Mouse (Mus musculus) liver, postnatal 0 days (tissue): ENCODE measurements around the gene Stk25. TPM values are rescaled to one million over a fixed set of nuclear protein-coding genes. Genes with fewer than 3 reads are reported as not detected.

Source experiments
- ATAC-seq: fragments of 200-750 bp; cut with Nextera tagmentation; 2 replicates; pipeline ENCODE4 v1.8.0; 2017; ENCODE audit warnings: mild to moderate bottlenecking, moderate library complexity
- DNase-seq: peaks from one replicate; pipeline ENCODE4 v3.0.0-alpha.2; 2016
- H3K27ac ChIP-seq: fragments of 300-500 bp; sonication (generic); 2 replicates; pipeline ENCODE4 v1.5.1; 2014; ENCODE audit warnings: antibody characterized with exemption, moderate library complexity, mild to moderate bottlenecking, low read depth
- H3K27me3 ChIP-seq: fragments of 300-500 bp; sonication (generic); 2 replicates; pipeline ENCODE4 v1.6.1; 2014; ENCODE audit warnings: low read length, control low read depth, mixed read lengths; ENCODE audit not compliant: insufficient read depth
- H3K36me3 ChIP-seq: fragments of 300-500 bp; sonication (generic); replicated peaks from 2 replicates; pipeline ENCODE4 v1.6.1; 2014; ENCODE audit warnings: mild to moderate bottlenecking, control low read depth, low read length, moderate library complexity, mixed read lengths; ENCODE audit not compliant: insufficient read depth
- H3K4me1 ChIP-seq: fragments of 300-500 bp; sonication (generic); 2 replicates; pipeline ENCODE4 v1.6.1; 2014; ENCODE audit warnings: antibody characterized with exemption, mild to moderate bottlenecking, control low read depth; ENCODE audit not compliant: insufficient read depth
- H3K4me2 ChIP-seq: fragments of 300-500 bp; sonication (generic); 2 replicates; pipeline ENCODE4 v1.6.1; 2014; ENCODE audit warnings: low read depth, mild to moderate bottlenecking, low read length, moderate library complexity, mixed read lengths
- H3K4me3 ChIP-seq: fragments of 300-500 bp; sonication (generic); 2 replicates; pipeline ENCODE4 v1.5.1; 2014; ENCODE audit warnings: low read depth, low read length
- H3K9ac ChIP-seq: fragments of 300-500 bp; sonication (generic); replicated peaks from 2 replicates; pipeline ENCODE4 v1.6.1; 2014; ENCODE audit warnings: mild to moderate bottlenecking, moderate library complexity
- H3K9me3 ChIP-seq: fragments of 300-500 bp; sonication (generic); 2 replicates; pipeline ENCODE4 v1.6.1; 2016; ENCODE audit warnings: mild to moderate bottlenecking, control low read depth, low read length, mixed read lengths
- CTCF ChIP-seq: sonication (generic); IDR thresholded peaks from 2 replicates; pipeline ENCODE4 v1.5.1; 2016; ENCODE audit warnings: antibody characterized with exemption, low read depth
- EP300 ChIP-seq: IDR thresholded peaks from 2 replicates; pipeline ENCODE4 v1.6.1; 2016; ENCODE audit warnings: antibody characterized with exemption, low read depth, mild to moderate bottlenecking
- WGBS: fragments of 180-500 bp; shearing (Covaris S2); extraction: QIAGEN DNeasy Blood & Tissue Kit; methylation state at CpG from one replicate; pipeline ENCODE4 v1.1.7; 2014; ENCODE audit not compliant: insufficient replicate concordance; 5-methylcytosine and 5-hydroxymethylcytosine counted together
- polyA plus RNA-seq: library from polyadenylated mRNA; unstranded; fragments of >200 nt; fragmentation: Nextera tagmentation; extraction: Ambion mirVana; gene quantifications from 2 replicates; pipeline ENCODE4 v1.2.1, GENCODE M21; 2015

The Stk25 gene
- polyA plus RNA-seq, 1 experiment from 2014 or later, result 41.3 TPM

DNA sequence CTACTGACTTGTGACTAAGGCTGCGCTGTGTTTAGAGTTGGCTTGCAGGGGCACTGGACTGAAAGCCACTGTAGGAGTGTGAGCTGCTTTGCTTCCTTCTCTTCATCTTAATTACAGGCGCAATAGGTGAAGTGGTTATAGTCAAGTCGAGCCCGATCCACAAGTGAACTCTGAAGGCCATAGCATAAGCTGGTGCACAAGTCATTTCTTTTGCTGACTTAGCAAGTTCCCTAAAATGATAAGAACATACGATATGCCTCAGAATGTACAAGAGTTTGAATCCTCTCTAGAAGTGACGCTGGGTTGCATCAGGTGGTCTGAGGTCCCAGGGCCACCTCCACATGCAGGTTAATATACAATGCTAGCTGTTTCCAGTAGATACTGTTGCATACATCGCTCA lies 76.9 kb downstream of the Stk25 start:
- Histone ChIP-seq H3K4me2 (no peak overlapping the region), H3K36me3 (peaks cover 10% of the 10 kb centered on the region), H3K27me3 (no peaks in the 10 kb centered on the region), H3K9me3 (no peaks in the 10 kb centered on the region), H3K4me3 (no peak overlapping the region), H3K4me1 (no peaks in the 10 kb centered on the region), H3K9ac (no peak overlapping the region), H3K27ac (no peak overlapping the region)
- ATAC-seq, result no peak
- WGBS, result 89% methylated on average over 7 of the region's 7 CpGs
- TF ChIP-seq EP300 (no peak), CTCF (no peak)
- DNase-seq, result no peak

DNA sequence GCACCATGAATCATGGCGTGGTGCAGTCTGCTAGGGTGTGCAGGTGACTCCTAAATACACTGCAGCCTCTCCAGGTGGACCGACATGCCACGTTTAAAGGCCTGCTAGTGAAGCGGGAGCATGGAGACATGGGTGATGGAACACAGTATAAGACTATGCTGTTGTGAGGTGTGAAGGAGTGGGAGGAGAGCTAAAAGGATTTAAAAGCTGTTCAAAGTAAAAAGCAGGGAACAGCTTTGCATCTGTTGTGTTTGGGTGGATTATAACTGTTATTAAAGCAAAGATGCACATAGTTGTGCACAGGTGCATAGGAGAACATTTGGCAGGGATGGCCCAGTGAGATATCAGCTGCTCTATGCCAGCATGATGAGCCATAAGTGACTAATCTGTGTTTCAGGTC lies 80.6 kb downstream of the Stk25 start:
- WGBS, result 84% methylated on average over 4 of the region's 4 CpGs
- TF ChIP-seq CTCF (no peak), EP300 (no peak)
- ATAC-seq, result no peak

DNA sequence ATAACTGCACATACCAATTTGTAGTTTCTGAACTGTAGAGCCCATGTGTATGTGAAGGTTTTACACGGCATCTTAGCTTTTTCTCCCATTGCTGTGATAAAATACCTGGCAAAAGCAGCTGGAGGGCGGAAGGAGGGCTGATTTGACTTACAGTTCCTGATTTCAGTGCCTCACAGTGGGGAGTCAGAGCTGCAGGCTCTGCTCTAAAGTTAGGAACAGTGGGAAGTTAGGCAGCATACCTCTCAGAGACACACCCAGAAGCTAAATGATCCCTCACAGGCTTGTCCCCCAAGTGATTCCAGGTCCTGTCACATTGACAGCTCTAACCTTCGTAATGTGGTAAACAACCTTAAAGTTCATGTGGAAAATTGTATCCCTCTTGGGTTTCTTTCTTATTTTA lies 81.4 kb downstream of the Stk25 start:
- no peaks in the 10 kb centered on the region for H3K4me1 ChIP-seq
- no peak for DNase-seq
- ATAC-seq, result no peak
- 78% methylated on average over 3 of the region's 3 CpGs for WGBS
- no peaks in the 10 kb centered on the region for H3K27me3 ChIP-seq
- H3K9me3 ChIP-seq, result no peaks in the 10 kb centered on the region
- no peak overlapping the region for H3K27ac ChIP-seq
- H3K36me3 ChIP-seq, result peaks cover 13% of the 10 kb centered on the region
- no peak overlapping the region for H3K4me3 ChIP-seq
- H3K4me2 ChIP-seq, result no peak overlapping the region
- TF ChIP-seq EP300 (no peak), CTCF (no peak)
- no peak overlapping the region for H3K9ac ChIP-seq

More for the DNA sequence above, 80.6 kb downstream of the Stk25 start:
- no peak overlapping the region for H3K9ac ChIP-seq
- no peaks in the 10 kb centered on the region for H3K27me3 ChIP-seq
- no peak for DNase-seq
- H3K27ac ChIP-seq, result no peak overlapping the region
- no peak overlapping the region for H3K4me3 ChIP-seq
- no peaks in the 10 kb centered on the region for H3K4me1 ChIP-seq
- no peak overlapping the region for H3K4me2 ChIP-seq
- peaks cover 10% of the 10 kb centered on the region for H3K36me3 ChIP-seq
- H3K9me3 ChIP-seq, result no peaks in the 10 kb centered on the region

Other genes with a start within 250 kb of the Stk25 start
- gene Hdlbp, start 179.8 kb downstream of the Stk25 start, polyA plus RNA-seq, result 106 and 131 TPM in 2 replicates
- gene Farp2, start 146.6 kb downstream of the Stk25 start, polyA plus RNA-seq, result 3.9 and 4.0 TPM in 2 replicates
- 6.8 and 7.2 TPM in 2 replicates for gene Bok, start 27.0 kb upstream of the Stk25 start, polyA plus RNA-seq
- 48.9 and 51.6 TPM in 2 replicates for gene Atg4b, start 92.8 kb upstream of the Stk25 start, polyA plus RNA-seq
- 13.0 TPM in 2 replicates for gene Thap4, start 96.2 kb upstream of the Stk25 start, polyA plus RNA-seq
- gene Dtymk, start 143.3 kb upstream of the Stk25 start, polyA plus RNA-seq, result 73.3 and 78.9 TPM in 2 replicates
- 4.6 and 5.7 TPM in 2 replicates for gene Ing5, start 145.3 kb upstream of the Stk25 start, polyA plus RNA-seq
- gene D2hgdh, start 166.2 kb upstream of the Stk25 start, polyA plus RNA-seq, result 4.3 and 5.7 TPM in 2 replicates
- 0.06 TPM in 1 of 2 replicates, not detected in the other for gene Gal3st2, start 202.6 kb upstream of the Stk25 start, polyA plus RNA-seq